Mouse (Mus musculus): ENCODE measurements around the gene Dpp6.

GRCm38 (mm10) chr5:27739216-27739615 lies 922.2 kb downstream of the Dpp6 start:
- TF ChIP-seq CTCF (IDR thresholded peaks at IDR 0.05; ENCODE audit: low read depth) (no peak), EP300 (IDR thresholded peaks at IDR 0.05; ENCODE audit: low read depth) (no peak)

Data from liver, postnatal 0 days (tissue).